Mouse (Mus musculus) neutrophil, adult 5-6 weeks (primary cell): ENCODE data around the gene Mlycd. TPM values are rescaled to one million over a fixed set of nuclear protein-coding genes. Genes with fewer than 3 reads are reported as not detected.
"Not testable (repeated sequence)": the region's sequence is repeated elsewhere in the genome, so short reads cannot be mapped to it uniquely, and the experiment has no call there.

Experiments
- ATAC-seq: fragments of 151-379, 151-347 bp; 2 replicates; pipeline ENCODE4 v1.8.0; 2017; ENCODE audit warnings: mild to moderate bottlenecking, moderate TSS enrichment; ENCODE audit not compliant: insufficient number of reproducible peaks, poor library complexity, low FRiP score, severe bottlenecking; ENCODE audit errors: extremely low read depth
- total RNA-seq: library from RNA; stranded (forward); fragments of 200-1000 nt; gene quantifications from 2 replicates; pipeline ENCODE4 v1.2.3, GENCODE M21; 2017

The Mlycd gene
- 10.9 and 11.8 TPM in 2 replicates for total RNA-seq

DNA sequence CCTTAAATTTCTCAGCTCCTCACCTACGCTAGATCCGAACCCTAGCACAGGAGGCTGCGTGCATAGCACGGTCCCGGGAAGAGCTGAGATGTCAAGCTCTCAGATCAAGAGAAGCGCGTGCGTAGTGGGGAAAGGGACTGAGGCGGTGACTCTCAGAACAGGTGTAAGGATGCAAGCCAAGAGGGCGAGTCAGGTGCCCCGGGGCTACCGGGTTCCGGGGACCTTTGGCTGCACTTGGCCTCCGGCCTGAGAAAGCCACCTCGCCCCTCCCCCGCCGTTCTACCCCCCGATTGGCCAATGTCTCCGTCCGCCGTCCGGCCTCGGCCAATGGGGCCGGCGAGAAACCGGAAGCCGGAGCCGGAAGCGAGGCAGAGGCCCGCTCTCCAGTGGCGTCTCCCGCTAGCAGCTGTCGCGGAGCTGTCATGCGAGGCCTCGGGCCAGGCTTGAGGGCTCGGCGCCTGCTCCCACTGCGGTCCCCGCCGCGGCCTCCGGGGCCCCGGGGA is at the start of gene Mlycd:
Gene Mlycd, plus strand, starts transcription at position 355 of the 503 bp plus-strand sequence.
- ATAC-seq, result peak; percentile 90

DNA sequence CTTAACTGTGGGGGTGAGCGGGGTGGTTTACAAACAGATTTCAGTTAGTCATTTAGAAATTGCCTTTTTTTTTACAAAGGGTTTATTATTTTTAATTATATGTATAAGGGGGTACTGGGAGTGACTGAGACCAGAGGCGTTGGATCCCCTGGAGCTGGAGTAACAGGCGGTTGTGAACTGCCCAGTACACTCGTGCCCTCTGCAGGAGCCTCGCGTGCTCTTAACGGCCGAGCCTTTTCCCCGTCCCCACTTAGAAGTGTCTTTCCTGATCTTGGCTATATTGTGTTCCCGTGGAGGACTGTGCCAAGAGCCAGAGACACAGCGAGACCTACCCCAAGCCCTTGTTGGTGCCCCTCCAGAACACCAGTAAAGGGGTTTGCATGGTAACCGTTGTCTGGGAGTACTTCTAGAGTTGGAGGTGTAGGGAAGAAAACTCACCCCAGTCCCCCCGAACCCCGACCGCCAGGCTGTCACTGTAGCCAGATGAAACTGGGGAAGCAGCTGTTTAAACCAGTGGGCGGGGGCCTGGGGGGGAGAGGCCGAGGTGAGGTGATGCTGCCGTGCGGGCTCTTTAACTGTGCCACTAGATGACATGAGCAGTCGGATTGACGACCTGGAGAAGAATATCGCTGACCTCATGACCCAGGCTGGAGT is 49.5 kb upstream of the Mlycd start:
- no peak for ATAC-seq

DNA sequence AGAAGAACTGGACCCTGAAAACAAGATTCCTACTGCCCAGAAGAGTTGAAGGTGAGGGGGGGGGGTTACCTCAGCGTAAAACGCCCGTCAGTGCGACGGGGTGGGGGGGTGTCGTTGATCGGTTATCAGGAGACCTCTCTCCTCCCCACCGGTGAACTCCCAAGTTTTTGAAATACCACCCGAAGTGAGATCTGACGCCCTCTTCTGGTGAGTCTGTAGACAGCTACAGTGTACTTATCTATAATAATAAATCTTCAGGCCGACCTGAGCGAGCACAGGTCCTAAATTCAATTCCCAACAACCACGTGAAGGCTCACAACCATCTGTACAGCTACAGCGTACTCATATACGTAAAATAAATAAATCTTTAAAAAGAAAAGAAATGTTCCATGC is 49.0 kb upstream of the Mlycd start:
- ATAC-seq, result no peak

DNA sequence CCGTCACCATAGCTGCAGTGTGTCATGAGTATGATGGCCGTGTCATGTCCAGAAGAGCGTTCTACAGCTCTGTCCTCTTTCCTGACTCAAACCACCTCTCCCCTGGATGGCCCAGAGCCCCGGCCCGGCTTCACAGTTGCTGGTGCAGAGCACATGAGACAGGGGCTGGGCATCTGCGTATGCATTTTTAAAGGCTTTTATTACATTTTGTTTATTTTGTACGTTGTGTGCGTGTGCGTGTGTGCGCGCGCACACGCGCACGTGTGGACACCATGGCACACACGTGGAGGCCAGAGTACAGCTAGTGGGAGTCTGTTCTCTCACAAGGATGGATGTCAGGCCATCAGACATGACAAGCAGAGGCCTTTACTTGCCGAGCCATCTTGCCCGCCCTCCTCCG is 43.0 kb upstream of the Mlycd start:
- ATAC-seq, result no peak

DNA sequence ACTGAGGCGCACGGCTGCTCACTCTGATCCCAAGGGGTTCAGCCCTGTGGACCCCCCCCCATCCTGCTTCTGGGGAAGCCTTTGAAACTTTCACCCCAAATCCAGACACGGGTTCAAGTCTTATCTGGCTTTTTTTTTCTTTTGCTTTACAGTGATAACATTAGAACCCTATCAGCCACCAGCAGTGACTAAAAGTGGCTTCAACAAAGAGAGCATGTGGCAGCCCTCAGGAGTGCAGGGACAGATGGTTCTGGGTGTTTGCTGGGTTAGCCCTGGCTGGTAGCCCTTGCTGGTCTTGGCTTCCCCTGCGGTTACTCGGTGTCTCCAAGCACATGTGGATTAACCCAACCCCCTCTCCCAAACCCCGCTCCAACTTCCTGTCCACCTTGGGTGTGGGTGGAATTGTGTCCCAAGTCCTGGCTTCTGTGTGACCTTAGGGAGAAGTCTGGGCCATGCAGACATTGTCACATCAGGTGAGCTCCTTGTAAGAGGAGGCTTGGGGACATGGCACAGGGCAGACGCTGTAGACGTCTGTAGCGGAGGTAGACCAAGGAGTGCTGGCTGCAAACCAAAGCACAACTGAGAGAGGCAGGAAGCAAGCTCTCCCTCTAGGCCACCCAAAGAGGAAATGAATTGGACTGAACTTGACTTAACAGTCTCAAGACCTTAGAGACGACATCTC is 41.6 kb upstream of the Mlycd start:
- no peak for ATAC-seq

DNA sequence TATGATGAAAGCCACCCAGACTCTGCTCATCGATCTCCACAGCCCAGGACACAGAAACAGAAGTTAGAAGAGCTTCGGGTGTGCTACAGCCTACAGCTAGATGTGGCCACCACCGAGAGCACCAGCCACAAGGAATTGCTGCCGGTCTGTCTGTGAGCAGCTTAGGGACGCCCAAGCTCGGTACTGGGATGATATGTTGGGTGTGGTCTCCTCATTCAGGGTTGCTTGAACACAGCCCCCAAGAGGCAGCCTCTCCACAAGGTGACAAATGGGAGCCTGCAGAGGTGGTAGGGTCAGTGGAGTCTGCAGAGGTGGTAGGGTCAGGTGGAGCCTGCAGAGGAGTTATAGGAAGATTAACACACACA is 41.0 kb upstream of the Mlycd start:
- no peak for ATAC-seq

DNA sequence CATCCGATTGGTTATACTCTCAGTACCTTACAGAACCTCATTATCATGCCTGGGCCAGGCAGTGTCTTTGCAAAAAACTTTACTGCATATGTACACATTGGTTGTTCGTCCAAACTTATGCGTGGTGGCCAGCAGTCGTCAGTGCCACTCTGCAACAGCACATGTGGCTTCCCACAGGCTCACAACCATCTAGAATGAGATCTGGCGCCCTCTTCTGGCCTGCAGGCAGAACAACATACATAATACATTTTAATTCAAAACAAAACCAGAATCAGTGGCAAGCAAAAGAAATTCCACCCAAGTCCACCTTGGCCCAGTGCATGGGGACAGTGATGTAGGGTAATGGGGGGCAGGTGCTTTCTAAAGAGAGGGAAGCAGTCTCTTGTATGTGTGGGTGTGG is 38.0 kb upstream of the Mlycd start:
- not testable (repeated sequence) for ATAC-seq

DNA sequence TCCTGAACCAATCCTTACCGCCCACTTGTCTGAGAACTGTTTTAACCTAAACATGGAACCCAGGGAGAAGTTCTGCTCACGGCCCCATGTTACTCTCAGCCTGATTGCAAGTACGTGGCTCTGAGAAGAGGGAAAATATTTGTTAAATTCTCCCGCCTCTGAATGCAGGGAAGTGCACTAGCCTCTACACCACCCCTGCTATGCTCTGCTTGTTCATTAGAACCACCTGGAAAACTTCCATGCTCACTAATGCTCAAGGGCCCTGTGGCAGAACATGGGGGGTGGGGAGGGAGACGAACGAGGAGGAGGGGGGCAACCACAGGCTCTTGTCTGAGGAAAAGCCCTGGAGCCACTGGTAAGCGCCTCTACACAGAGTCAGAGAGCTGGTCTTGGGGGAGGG is 36.5 kb upstream of the Mlycd start:
- no peak for ATAC-seq

DNA sequence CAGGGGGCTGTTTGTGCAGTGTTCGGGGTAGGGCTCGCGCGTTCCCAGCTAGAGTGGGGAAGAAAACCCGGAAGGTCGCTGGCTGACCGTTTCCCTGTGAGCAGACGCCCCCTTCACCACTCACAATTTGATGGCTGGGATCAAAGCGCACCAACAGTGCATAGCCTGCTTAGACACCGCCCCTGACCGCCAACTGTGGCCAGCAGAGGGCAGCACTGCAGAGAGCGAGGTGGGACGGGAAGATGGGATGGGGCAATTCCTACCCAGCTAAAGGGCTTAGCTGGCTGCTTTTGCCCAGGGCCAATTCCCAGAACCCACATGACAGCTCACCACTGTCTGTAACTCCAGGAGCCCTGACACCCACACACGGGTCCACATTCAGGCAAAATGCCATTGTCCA is 35.8 kb upstream of the Mlycd start:
- ATAC-seq, result peak; percentile 42; the same call in 1 of the 2 replicates

DNA sequence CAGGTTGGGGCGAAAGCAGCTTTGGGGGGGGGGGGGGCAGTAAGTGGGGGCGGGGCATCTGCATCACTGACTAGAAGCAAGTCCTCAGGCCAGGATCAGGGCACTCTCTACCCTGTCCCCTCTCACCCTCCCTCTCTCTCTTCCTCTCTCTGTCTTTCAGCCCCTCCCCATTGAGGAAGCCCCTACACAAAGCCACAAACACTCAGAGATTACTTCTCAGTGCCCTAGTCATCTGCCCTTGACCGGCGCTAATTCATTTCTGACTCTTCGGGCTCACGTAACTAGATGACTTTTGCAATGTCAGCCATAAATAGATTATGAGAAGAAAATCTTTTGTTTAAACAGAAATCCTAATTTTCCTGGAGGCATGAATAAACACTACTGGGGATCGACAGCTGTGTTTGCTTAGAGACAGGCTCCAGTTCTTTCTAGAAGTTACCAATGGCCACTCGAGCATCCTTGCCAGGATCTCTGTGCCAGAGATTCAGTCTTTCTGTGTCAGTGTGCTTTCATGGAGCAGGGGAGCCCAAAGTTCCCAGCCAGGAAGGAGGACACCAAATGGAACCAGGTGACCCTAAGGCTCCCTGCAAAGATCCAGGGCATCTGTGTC is 33.9 kb upstream of the Mlycd start:
- no peak for ATAC-seq

DNA sequence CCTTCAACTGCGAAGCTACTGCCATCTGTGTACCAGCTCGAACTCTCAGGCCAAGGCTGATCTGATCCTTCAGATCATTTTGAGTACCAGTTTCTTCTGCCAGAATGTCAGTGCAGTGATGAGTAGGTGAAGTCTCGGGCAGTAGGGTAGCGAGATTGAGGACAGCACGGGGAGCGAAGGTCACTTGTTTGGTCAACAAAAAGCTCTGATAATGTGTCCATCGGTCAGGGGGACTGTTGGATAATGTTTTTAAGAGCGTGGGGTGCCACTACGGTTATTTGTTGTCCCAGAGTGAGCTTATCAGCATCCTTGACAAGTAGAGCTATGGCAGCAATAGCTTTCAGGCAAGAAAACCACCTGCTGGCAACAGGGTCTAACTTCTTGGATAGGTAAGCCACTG is 20.0 kb upstream of the Mlycd start:
- not testable (repeated sequence) for ATAC-seq

DNA sequence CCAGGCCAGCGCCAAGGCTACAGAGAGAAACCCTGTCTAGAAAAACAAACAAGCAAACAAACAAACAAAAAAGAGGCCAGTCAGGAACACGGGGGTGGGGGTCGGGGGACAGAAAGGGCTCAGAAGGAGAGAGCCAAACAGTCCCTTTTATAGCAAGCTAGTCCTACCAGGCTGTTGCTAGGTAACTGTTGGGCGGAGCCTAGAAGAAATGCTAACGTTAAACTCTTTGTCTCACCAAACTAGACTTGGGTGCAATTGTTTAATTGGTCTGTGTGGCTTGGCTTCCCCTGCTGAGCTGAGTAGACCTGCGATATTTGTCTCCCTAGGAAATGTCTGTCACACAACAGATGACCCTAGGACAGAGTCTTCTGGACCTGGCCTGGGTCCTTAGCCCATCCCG is 16.2 kb upstream of the Mlycd start:
- ATAC-seq, result no peak

DNA sequence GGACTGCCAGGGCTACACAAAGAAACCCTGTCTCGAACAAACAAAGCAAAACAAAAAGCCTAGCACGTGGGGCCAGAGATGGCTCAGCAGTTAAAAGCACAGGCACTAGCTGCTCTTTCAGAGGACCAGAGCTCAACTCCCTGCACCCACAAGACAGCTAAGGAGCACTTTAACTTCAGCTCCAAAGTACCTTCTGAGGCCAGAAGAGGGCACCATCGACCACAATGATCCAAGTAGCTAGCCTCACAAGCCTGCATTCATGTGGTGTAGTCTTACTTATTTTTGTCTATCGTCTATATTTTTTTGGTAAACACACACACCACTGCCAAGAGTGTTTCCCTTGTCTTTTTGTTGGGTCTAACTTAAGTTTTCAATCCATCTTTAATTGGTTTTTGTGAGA is 14.1 kb upstream of the Mlycd start:
- peak; percentile 69; the same call in 1 of the 2 replicates for ATAC-seq

DNA sequence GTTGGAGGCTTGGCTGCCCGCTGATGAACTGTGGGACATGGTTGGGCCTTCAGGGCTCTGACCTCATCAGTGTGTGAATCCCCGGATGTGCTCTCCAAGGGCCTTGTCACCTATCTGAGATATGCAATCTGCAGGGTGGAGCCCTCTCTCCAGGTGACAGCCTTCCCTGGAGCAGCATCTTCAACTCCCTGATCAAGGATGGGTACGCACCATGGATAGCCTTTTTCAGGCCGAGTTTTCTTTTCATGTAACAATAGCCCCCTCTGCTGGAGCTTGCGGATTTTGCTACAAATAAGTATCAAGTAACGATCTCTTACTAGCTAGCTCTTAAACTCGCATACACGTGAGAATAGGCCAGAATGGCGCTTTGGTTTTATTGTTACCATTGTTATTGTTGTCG is 10.2 kb upstream of the Mlycd start:
- ATAC-seq, result peak; percentile 57; the same call in 1 of the 2 replicates

DNA sequence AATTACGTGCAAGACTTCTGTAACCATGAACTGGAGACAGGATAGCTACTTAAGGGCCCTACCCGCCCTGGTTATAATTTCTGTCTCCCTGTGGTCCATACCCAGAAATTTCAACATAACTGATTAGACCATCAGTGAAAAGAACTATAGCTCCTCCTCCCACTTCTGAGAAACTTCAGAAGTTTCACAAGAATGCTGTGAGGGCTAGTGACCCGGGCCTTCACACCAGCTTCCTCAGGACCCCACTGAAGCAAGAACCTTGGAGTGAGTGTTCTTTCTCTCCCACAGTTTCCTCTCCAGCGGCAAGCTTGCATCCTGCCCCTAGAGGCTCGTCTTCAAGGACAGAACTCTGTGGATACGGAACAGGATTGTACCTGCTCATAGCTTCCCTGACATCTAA is 8.8 kb upstream of the Mlycd start:
- ATAC-seq, result no peak

DNA sequence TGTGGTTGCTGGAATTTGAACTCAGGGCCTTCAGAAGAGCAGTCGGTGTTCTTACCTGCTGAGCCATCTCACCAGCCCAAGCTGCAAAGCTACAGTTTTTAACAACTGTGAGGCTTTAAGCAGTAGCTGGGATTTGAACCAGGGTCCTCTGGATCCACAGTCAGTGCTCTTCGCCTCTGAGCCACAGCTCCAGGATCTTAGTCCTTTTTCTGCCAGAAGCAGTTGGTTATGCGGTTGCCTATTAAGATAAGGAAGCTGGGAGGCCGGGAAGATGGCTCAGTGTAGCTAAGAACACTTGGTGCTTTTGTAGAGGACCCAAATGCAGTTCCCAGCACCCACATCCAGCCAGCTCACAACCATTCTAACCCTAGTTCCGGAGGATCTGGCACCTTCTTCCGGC is 7.7 kb upstream of the Mlycd start:
- ATAC-seq, result no peak

DNA sequence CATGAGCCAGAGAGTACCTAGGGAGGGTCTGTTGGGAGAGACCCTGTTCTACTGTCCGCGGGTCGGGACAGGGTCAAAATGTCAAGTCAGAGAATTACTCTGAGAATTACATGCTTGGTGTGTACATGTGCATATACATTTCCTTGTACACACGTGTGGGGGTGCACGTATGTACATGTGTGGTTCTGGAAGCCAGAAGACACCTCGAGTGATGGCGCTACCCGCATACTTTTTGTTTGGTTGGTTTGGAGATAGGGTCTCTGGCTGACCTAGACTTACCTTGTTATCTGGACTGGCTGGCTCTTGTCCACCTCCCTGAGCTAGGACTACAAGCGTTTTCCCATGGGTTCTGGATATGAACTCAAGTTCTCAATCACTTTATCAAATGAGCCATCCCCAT is 581 bp upstream of the Mlycd start:
- ATAC-seq, result no peak

DNA sequence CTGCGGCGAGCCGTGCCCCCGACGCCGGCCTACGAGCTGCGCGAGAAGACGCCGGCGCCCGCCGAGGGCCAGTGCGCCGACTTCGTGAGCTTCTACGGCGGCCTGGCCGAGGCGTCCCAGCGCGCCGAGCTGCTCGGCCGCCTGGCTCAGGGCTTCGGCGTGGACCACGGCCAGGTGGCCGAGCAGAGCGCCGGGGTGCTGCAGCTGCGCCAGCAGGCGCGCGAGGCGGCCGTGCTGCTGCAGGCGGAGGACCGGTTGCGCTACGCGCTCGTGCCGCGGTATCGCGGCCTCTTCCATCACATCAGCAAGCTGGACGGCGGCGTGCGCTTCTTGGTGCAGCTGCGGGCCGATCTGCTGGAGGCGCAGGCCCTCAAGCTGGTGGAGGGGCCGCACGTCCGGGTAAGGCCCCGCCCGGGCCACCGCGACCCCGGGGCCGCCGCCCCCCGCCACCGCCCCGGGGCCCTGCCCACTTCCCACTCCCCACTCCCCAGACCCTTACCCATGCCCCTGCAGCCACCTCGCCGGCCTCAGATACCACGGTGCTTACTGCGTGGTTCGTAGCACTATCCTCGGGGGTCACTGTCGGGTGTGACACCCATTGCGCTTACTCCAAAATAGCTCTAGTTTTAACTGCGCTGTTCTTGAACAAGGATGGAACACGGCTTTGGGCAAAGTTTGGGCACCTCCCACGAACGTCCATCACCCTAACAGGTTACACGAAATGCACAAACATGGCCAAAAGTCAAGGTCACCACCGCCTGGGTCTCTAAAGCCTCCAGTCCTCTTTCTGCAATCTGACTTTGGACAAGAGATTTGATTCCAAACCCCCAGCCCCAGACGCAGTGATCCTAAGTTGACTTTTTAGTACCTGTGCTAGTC is 633 bp downstream of the Mlycd start:
- no peak for ATAC-seq

DNA sequence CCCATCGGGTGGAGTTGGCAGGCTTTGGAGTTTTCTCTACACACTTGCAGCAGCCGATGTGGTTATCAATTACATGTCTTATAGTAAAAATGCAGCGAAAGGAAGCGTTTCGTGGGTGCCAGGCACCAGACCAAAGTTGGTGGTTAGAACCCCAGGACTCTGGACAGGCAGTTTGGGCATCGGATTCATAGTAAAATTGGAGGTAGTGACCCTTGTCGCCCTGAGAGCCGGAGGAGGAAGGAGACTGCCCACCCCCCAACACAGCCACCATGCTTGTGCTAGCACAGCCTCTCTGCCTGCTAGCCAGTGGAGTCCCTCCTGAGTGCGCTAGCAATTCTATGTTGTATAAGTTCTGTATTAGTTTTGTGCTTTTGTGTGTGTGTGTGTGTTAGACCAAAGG is 3.9 kb downstream of the Mlycd start:
- ATAC-seq, result no peak
